Mouse (Mus musculus): Measurements from ENCODE around the gene Crybg3. TPM values are rescaled to one million over a fixed set of nuclear protein-coding genes. Genes with fewer than 3 reads are reported as not detected.

The Crybg3 gene
- 0.78 and 1.1 TPM in 2 replicates for polyA plus RNA-seq (2015; fragmentation: Nextera tagmentation; extraction: Ambion mirVana)

- H3K27me3 ChIP-seq (ENCODE audit: control insufficient read depth, insufficient read depth, low read depth, low read length), result peaks cover 21% of the 10 kb centered on the region
- WGBS (ENCODE audit: insufficient replicate concordance), result under 1% methylated on average over 77 of the region's 90 CpGs
- peak within 1 kb of the TSS; percentile 60 for H3K4me3 ChIP-seq (ENCODE audit: low read depth, low read length)
- peak within 1 kb of the TSS; percentile 62 for H3K9ac ChIP-seq (ENCODE audit: low read depth, low read length)
- no peaks in the 10 kb centered on the region for H3K9me3 ChIP-seq (replicated peaks; ENCODE audit: control insufficient read depth, low read length)
- H3K4me2 ChIP-seq (ENCODE audit: low read depth, low read length), result peak within 1 kb of the TSS; percentile 66
- no peaks in the 10 kb centered on the region for H3K36me3 ChIP-seq (ENCODE audit: control insufficient read depth, insufficient read depth)
- H3K4me1 ChIP-seq (ENCODE audit: control insufficient read depth, low read depth, low read length), result no peaks in the 10 kb centered on the region; the same call in 1 of the 2 replicates
- peak; percentile 86 for ATAC-seq (ENCODE audit: low read depth)
- H3K27ac ChIP-seq (ENCODE audit: low read length), result peak within 1 kb of the TSS; percentile 53; the same call in 1 of the 2 replicates
These were observed at the start of gene Crybg3 for GRCm38 (mm10) chr16:59600311-59601251. Gene Crybg3 (minus strand): TSS chr16:59600979.

GRCm38 (mm10) chr16:59643766-59644165, 43.0 kb upstream of the Crybg3 start:
- Histone ChIP-seq H3K9me3 (replicated peaks; ENCODE audit: control insufficient read depth, low read length) (no peaks in the 10 kb centered on the region), H3K27ac (ENCODE audit: low read length) (no peak overlapping the region), H3K9ac (ENCODE audit: low read depth, low read length) (no peak overlapping the region), H3K4me1 (ENCODE audit: control insufficient read depth, low read depth, low read length) (peaks cover 2% of the 10 kb centered on the region), H3K4me3 (ENCODE audit: low read depth, low read length) (no peak overlapping the region), H3K4me2 (ENCODE audit: low read depth, low read length) (no peak overlapping the region), H3K27me3 (ENCODE audit: control insufficient read depth, insufficient read depth, low read depth, low read length) (no peaks in the 10 kb centered on the region), H3K36me3 (ENCODE audit: control insufficient read depth, insufficient read depth) (no peaks in the 10 kb centered on the region)
- ATAC-seq (ENCODE audit: low read depth), result no peak
- WGBS (ENCODE audit: insufficient replicate concordance), result 50% methylated on average over 2 of the region's 2 CpGs

GRCm38 (mm10) chr16:59639985-59640384, 39.2 kb upstream of the Crybg3 start:
- Histone ChIP-seq H3K4me3 (ENCODE audit: low read depth, low read length) (no peak overlapping the region), H3K36me3 (ENCODE audit: control insufficient read depth, insufficient read depth) (no peaks in the 10 kb centered on the region), H3K4me1 (ENCODE audit: control insufficient read depth, low read depth, low read length) (peaks cover 5% of the 10 kb centered on the region), H3K4me2 (ENCODE audit: low read depth, low read length) (no peak overlapping the region), H3K27ac (ENCODE audit: low read length) (no peak overlapping the region), H3K9me3 (replicated peaks; ENCODE audit: control insufficient read depth, low read length) (no peaks in the 10 kb centered on the region), H3K27me3 (ENCODE audit: control insufficient read depth, insufficient read depth, low read depth, low read length) (no peaks in the 10 kb centered on the region), H3K9ac (ENCODE audit: low read depth, low read length) (no peak overlapping the region)
- WGBS (ENCODE audit: insufficient replicate concordance), result 82% methylated on average over 3 of the region's 3 CpGs
- ATAC-seq (ENCODE audit: low read depth), result no peak

- no peaks in the 10 kb centered on the region for H3K9me3 ChIP-seq (replicated peaks; ENCODE audit: control insufficient read depth, low read length)
- H3K4me3 ChIP-seq (ENCODE audit: low read depth, low read length), result peak within 1 kb of the TSS; percentile 78
- under 1% methylated on average over 46 of the region's 46 CpGs for WGBS (ENCODE audit: insufficient replicate concordance)
- no peaks in the 10 kb centered on the region for H3K27me3 ChIP-seq (ENCODE audit: control insufficient read depth, insufficient read depth, low read depth, low read length)
- H3K36me3 ChIP-seq (ENCODE audit: control insufficient read depth, insufficient read depth), result no peaks in the 10 kb centered on the region
- peak; percentile 98 for ATAC-seq (ENCODE audit: low read depth)
- H3K4me2 ChIP-seq (ENCODE audit: low read depth, low read length), result peak within 1 kb of the TSS; percentile 76
- H3K27ac ChIP-seq (ENCODE audit: low read length), result peak within 1 kb of the TSS; percentile 89
- H3K9ac ChIP-seq (ENCODE audit: low read depth, low read length), result peak within 1 kb of the TSS; percentile 61
- peaks cover 5% of the 10 kb centered on the region for H3K4me1 ChIP-seq (ENCODE audit: control insufficient read depth, low read depth, low read length)
These were observed 38.4 kb upstream of the Crybg3 start, which contains the start of gene Arl6 for GRCm38 (mm10) chr16:59639102-59639691. Gene Arl6 (minus strand): TSS chr16:59639391.

GRCm38 (mm10) chr16:59634598-59634997, 33.8 kb upstream of the Crybg3 start:
- 49% methylated on average over 2 of the region's 2 CpGs for WGBS (ENCODE audit: insufficient replicate concordance)
- Histone ChIP-seq H3K4me1 (ENCODE audit: control insufficient read depth, low read depth, low read length) (peaks cover 5% of the 10 kb centered on the region), H3K9ac (ENCODE audit: low read depth, low read length) (no peak overlapping the region), H3K36me3 (ENCODE audit: control insufficient read depth, insufficient read depth) (no peaks in the 10 kb centered on the region), H3K4me2 (ENCODE audit: low read depth, low read length) (no peak overlapping the region), H3K27me3 (ENCODE audit: control insufficient read depth, insufficient read depth, low read depth, low read length) (no peaks in the 10 kb centered on the region), H3K27ac (ENCODE audit: low read length) (no peak overlapping the region), H3K4me3 (ENCODE audit: low read depth, low read length) (no peak overlapping the region), H3K9me3 (replicated peaks; ENCODE audit: control insufficient read depth, low read length) (no peaks in the 10 kb centered on the region)
- ATAC-seq (ENCODE audit: low read depth), result no peak

GRCm38 (mm10) chr16:59621554-59621953, 20.8 kb upstream of the Crybg3 start:
- Histone ChIP-seq H3K9me3 (replicated peaks; ENCODE audit: control insufficient read depth, low read length) (no peaks in the 10 kb centered on the region), H3K9ac (ENCODE audit: low read depth, low read length) (no peak overlapping the region), H3K4me2 (ENCODE audit: low read depth, low read length) (no peak overlapping the region), H3K36me3 (ENCODE audit: control insufficient read depth, insufficient read depth) (no peaks in the 10 kb centered on the region), H3K4me3 (ENCODE audit: low read depth, low read length) (no peak overlapping the region), H3K4me1 (ENCODE audit: control insufficient read depth, low read depth, low read length) (no peaks in the 10 kb centered on the region), H3K27ac (ENCODE audit: low read length) (no peak overlapping the region), H3K27me3 (ENCODE audit: control insufficient read depth, insufficient read depth, low read depth, low read length) (no peaks in the 10 kb centered on the region)
- 82% methylated on average over 2 of the region's 2 CpGs for WGBS (ENCODE audit: insufficient replicate concordance)
- ATAC-seq (ENCODE audit: low read depth), result no peak

- Histone ChIP-seq H3K9me3 (replicated peaks; ENCODE audit: control insufficient read depth, low read length) (no peaks in the 10 kb centered on the region), H3K4me1 (ENCODE audit: control insufficient read depth, low read depth, low read length) (no peaks in the 10 kb centered on the region), H3K4me3 (ENCODE audit: low read depth, low read length) (no peak overlapping the region), H3K4me2 (ENCODE audit: low read depth, low read length) (no peak overlapping the region), H3K36me3 (ENCODE audit: control insufficient read depth, insufficient read depth) (no peaks in the 10 kb centered on the region), H3K9ac (ENCODE audit: low read depth, low read length) (no peak overlapping the region), H3K27me3 (ENCODE audit: control insufficient read depth, insufficient read depth, low read depth, low read length) (no peaks in the 10 kb centered on the region), H3K27ac (ENCODE audit: low read length) (no peak overlapping the region)
- WGBS (ENCODE audit: insufficient replicate concordance), result 18% methylated on average over 3 of the region's 3 CpGs
- ATAC-seq (ENCODE audit: low read depth), result no peak
These were observed 16.4 kb upstream of the Crybg3 start for GRCm38 (mm10) chr16:59617167-59617566.

- H3K9ac ChIP-seq (ENCODE audit: low read depth, low read length), result no peak overlapping the region
- ATAC-seq (ENCODE audit: low read depth), result no peak
- H3K9me3 ChIP-seq (replicated peaks; ENCODE audit: control insufficient read depth, low read length), result no peaks in the 10 kb centered on the region
- H3K4me1 ChIP-seq (ENCODE audit: control insufficient read depth, low read depth, low read length), result no peaks in the 10 kb centered on the region
- no peak overlapping the region for H3K4me3 ChIP-seq (ENCODE audit: low read depth, low read length)
- 41% methylated on average over 3 of the region's 3 CpGs for WGBS (ENCODE audit: insufficient replicate concordance)
- no peaks in the 10 kb centered on the region for H3K36me3 ChIP-seq (ENCODE audit: control insufficient read depth, insufficient read depth)
- no peak overlapping the region for H3K4me2 ChIP-seq (ENCODE audit: low read depth, low read length)
- H3K27me3 ChIP-seq (ENCODE audit: control insufficient read depth, insufficient read depth, low read depth, low read length), result no peaks in the 10 kb centered on the region
- H3K27ac ChIP-seq (ENCODE audit: low read length), result no peak overlapping the region
These were observed 14.9 kb upstream of the Crybg3 start for GRCm38 (mm10) chr16:59615675-59616074.

- H3K4me1 ChIP-seq (ENCODE audit: control insufficient read depth, low read depth, low read length), result no peaks in the 10 kb centered on the region
- no peak for ATAC-seq (ENCODE audit: low read depth)
- H3K4me3 ChIP-seq (ENCODE audit: low read depth, low read length), result no peak overlapping the region
- no peaks in the 10 kb centered on the region for H3K27me3 ChIP-seq (ENCODE audit: control insufficient read depth, insufficient read depth, low read depth, low read length)
- H3K27ac ChIP-seq (ENCODE audit: low read length), result no peak overlapping the region
- H3K9ac ChIP-seq (ENCODE audit: low read depth, low read length), result no peak overlapping the region
- 41% methylated on average over 1 of the region's 1 CpGs for WGBS (ENCODE audit: insufficient replicate concordance)
- no peaks in the 10 kb centered on the region for H3K9me3 ChIP-seq (replicated peaks; ENCODE audit: control insufficient read depth, low read length)
- no peak overlapping the region for H3K4me2 ChIP-seq (ENCODE audit: low read depth, low read length)
- H3K36me3 ChIP-seq (ENCODE audit: control insufficient read depth, insufficient read depth), result no peaks in the 10 kb centered on the region
These were observed 10.0 kb upstream of the Crybg3 start for GRCm38 (mm10) chr16:59610750-59611149.

Measured in liver, embryonic 16.5 days (tissue).